Mouse (Mus musculus): Measurements from ENCODE around the gene St7.

St7 gene

GRCm38 (mm10) chr6:17912825-17913224 lies 220.1 kb downstream of the St7 start:
- no peak for DNase-seq

DNA sequence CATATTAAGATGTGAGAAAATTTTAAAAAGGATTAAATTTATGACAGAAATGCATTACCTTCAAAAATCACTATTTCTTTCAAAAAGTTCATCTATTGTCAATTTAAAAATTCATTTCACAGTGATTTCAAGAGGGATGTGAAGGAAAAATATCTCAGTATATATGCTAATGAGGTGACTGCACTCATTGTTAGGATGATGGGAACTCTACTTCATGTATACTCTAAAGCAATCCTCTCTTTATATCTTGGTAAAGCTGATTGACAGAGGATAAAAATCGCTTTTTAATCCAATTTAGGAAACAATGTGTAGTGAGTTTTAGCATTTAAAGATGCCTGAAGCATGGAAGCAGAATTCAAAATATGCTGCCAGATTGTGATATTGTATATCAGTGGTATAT lies 220.6 kb downstream of the St7 start:
- DNase-seq, result no peak

GRCm38 (mm10) chr6:17914300-17914699 lies 221.6 kb downstream of the St7 start:
- no peak for DNase-seq

GRCm38 (mm10) chr6:17917233-17917632 lies 224.5 kb downstream of the St7 start:
- peak; percentile 38 to 52 for DNase-seq

GRCm38 (mm10) chr6:17922180-17922579 lies 229.4 kb downstream of the St7 start:
- no peak for DNase-seq

GRCm38 (mm10) chr6:17922967-17923366 lies 230.2 kb downstream of the St7 start:
- DNase-seq, result no peak

DNA sequence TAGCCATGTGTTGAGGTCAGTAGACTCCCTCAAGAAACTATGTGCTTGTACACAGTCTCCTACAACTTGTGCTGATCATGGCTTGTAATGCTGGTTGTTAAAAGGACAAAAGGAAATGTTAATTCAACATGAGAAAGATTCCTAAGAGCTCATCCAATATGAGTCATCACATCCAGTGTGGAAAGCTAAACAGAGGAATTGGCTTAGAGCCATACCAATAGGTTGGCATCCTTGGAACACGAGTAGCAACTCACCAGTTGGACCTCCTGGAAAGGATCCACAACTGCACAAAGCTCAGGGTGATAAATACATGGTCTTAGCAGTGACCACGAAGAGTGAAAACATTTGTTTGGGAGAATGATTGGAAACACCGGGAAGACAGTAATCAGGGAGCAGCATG lies 230.6 kb downstream of the St7 start:
- DNase-seq, result no peak

DNA sequence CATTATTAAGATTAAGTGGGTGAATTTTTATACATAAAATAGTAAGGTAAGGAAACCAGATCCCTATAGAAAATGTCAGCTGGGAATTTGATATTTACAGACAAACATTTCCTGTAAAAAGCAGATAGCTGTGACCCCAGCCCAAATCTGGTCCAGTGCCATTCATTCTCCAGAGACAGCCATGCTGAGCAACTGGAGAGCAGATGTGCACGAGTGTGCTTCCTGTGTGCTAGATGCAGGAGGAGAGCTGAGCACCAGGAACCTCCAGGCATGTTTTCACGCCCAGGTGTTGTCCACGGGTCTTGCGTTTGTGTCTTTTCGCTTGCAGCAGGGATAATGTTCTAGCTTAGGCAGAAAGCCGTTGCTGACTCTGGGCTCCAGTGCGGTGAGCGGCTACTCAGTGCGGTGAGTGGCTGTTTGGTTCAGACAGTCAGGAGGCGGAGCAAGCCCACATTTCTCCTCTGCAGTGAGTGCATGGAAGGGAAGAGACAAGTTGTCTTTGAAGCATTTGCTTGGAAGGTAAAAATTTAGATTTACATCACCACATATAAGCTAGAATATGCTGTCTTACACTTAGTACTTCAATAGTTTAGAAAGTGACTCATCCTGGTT lies 231.3 kb downstream of the St7 start:
- no peak for DNase-seq

GRCm38 (mm10) chr6:17925267-17925666 lies 232.5 kb downstream of the St7 start:
- peak; percentile 33 to 56 for DNase-seq

GRCm38 (mm10) chr6:17927746-17928145 lies 235.0 kb downstream of the St7 start:
- peak; percentile 39 to 49 for DNase-seq

- no peak for DNase-seq
Observed at GRCm38 (mm10) chr6:17931187-17931586, 238.5 kb downstream of the St7 start.

- no peak for DNase-seq
Observed at GRCm38 (mm10) chr6:17931835-17932234, 239.1 kb downstream of the St7 start.

DNA sequence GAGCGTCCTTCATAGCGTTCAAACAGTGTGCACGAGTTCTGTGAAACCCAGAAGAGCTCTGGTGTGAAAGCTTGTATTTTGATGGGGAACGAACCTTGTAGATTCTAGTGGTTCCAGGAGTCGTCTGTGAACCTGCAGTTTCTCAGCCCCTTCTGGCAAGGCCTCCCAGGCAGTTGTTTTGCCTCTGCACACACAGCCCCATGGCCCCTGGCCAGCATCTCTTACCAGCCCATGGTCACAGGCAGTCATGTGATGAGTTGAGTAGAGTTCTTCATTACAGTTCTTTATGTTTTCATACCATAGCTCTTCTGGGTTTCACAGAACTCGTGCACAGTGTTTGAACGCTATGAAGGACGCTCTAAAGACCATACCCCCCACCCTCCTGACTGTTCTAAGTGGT lies 240.1 kb downstream of the St7 start:
- no peak for DNase-seq

- DNase-seq, result no peak
Observed at GRCm38 (mm10) chr6:17938631-17939346, 246.1 kb downstream of the St7 start.

DNA sequence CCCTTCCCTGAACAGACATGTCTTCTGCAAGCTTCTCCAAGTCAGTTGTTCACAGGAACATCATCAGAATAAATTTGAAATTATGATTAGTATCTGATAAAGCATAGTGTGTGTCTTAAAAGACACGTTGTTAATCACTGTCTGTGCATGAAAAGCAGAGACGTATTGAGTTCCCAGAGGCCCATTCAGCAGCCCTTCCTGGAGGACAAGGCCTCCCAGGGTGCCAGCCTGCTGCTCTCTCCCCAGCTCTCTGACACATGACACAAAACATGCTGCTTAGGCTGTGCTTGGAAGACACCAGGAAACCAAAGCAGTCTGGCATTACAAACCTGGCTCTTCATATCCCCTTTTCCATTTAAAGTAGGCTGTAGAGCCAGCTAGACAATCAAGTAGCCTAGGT lies 249.2 kb downstream of the St7 start:
- no peak for DNase-seq

DNA sequence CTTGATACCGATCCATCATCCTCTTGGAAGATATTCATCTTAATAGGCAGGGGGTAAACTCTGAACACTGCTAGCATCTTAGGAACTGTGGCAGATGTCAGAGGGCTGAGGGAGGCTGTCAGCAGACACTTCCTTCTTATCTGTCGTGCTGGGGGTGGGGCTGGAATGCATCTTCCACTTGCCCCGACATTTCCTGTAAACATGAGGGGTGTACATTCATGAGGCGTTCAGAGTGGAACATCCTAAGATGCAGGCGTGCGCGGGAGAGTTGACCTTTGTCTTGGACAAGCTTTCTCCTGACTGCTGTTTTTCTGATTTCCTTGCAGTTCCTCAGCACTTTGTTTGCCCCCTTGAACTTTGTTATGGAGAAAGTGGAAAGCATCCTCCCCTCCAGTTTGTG lies 249.6 kb downstream of the St7 start:
- no peak for DNase-seq

- DNase-seq, result no peak
Observed at GRCm38 (mm10) chr6:17943877-17944617, 251.3 kb downstream of the St7 start.

- no peak for DNase-seq
Observed at GRCm38 (mm10) chr6:17946456-17946855, 253.7 kb downstream of the St7 start.

DNA sequence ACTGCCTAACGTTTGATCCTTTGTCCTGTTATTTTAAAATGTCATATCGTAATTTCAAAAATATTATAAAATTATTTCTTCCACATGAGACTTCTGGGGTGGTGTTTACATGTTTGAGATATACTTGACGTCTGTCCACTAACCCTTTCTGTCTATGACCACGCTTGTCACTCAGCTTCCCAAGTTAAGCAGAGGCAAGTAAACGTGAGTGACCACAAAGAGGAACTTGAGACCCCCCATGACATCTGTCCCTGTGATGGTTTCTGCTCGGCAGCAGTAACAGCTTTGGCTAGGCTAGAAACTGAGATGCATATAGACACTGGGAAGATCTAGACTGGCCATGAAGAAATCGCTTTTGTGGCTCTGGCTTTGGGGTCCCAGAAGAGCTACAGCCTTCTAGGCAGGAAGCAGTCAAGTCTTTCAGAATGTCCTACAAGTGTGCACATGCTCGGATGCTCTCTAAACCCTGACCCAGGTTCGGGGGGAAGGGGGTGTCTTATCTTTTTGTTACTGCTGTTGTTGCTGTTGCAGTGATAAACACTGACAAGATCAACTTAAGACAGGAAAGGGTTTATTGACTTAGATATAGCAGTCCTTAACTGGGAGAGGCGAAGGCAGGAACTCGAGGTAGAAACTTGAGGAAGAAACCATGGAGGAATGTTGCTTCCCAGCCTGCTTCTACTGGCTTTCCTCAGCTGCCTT lies 254.5 kb downstream of the St7 start:
- DNase-seq, result no peak

GRCm38 (mm10) chr6:17949103-17949502 lies 256.4 kb downstream of the St7 start:
- no peak for DNase-seq

DNA sequence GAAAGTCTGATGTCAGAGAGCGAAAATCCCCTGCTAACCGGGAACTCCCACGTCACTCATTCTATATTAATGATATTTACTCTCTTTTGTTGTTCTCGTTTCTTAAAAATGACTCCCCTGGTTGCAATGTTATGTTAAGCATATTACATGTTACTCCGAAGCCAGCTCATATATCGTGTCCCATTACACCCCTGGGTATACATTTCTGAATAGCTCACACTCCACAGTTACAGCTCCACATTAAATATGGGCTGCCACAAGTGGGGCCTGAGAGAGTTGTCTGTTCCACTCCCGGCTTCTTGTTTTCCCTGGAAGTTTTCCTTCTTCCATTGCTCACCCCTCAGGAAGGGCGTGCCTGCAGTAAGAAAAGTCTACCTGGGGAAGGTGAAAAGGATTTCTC lies 259.0 kb downstream of the St7 start:
- no peak for DNase-seq

- no peak for DNase-seq
Observed at GRCm38 (mm10) chr6:17963455-17963854, 270.7 kb downstream of the St7 start.

GRCm38 (mm10) chr6:17968467-17969144 lies 275.9 kb downstream of the St7 start:
- peak; percentile 25 to 60 for DNase-seq
